ENCODE assay signal across 10 mouse cellular contexts in genomic region chr5:151056920-151057294, GRCm38 (mm10).
DNase-seq lines count a peak whose midpoint lies in the region; ATAC-seq lines count a peak whose summit lies in the region.
"Had no signal": no experiment of that assay in that cellular context is flagged by ENCODE, and none has a peak within 500 bp of the region (broad histone marks: within the 10 kb centered on the region; RNA-seq: fewer than 3 reads in every experiment).

No protein-coding gene starts in this region.

- peaks cover 9% of the 10 kb centered on the region; the same call in 1 of the 2 replicates for H3K36me3 ChIP-seq in kidney, embryonic 14.5 days (ENCODE audit: control insufficient read depth, insufficient read depth, low read length)
- peaks cover 11% of the 10 kb centered on the region for H3K36me3 ChIP-seq in heart, embryonic 12.5 days
- peaks cover 7% of the 10 kb centered on the region for H3K36me3 ChIP-seq in neural tube, embryonic 13.5 days

- WGBS in kidney, embryonic 14.5 days: 50% methylated on average over 6 of the region's 6 CpGs
- WGBS in heart, embryonic 12.5 days: 34% methylated on average over 6 of the region's 6 CpGs
- WGBS in neural tube, embryonic 13.5 days: 67% methylated on average over 6 of the region's 6 CpGs

- H3K27me3 ChIP-seq in kidney, embryonic 14.5 days (ENCODE audit: control insufficient read depth, insufficient read depth, low read length): no peaks in the 10 kb centered on the region
- H3K27me3 ChIP-seq in heart, embryonic 12.5 days (replicated peaks): no peaks in the 10 kb centered on the region
- no peaks in the 10 kb centered on the region for H3K27me3 ChIP-seq in neural tube, embryonic 13.5 days
- H3K27me3 ChIP-seq: CH12.LX had no signal

- ATAC-seq in kidney, embryonic 14.5 days (ENCODE audit: low FRiP score, low TSS enrichment): peak; percentile 33
- ATAC-seq in heart, embryonic 12.5 days (ENCODE audit: insufficient number of reproducible peaks, low FRiP score): peak; percentile 69
- peak; percentile 24 for ATAC-seq in neural tube, embryonic 13.5 days (ENCODE audit: low read depth)
- no peak for ATAC-seq in frontal cortex, adult (ENCODE audit: low TSS enrichment)

- intact Hi-C loops in left cerebral cortex, postnatal 4 days (cut with DNase I): no loop called here
- intact Hi-C loops in left cerebral cortex, postnatal 25 days (cut with DNase I): loop anchor here (2.0 to 10.0 kb wide), 2 partner anchors 36 to 382 kb away; partner anchors contain the start of gene Pds5b

- H3K4me2 ChIP-seq in kidney, embryonic 14.5 days (replicated peaks; ENCODE audit: low read depth, low read length): no peak overlapping the region
- H3K4me2 ChIP-seq in heart, embryonic 12.5 days: no peak overlapping the region; the same call in 1 of the 2 replicates
- no peak overlapping the region for H3K4me2 ChIP-seq in neural tube, embryonic 13.5 days

- H3K9me3 ChIP-seq in kidney, embryonic 14.5 days (ENCODE audit: control insufficient read depth, low read length): peaks cover 5% of the 10 kb centered on the region; the same call in 1 of the 2 replicates
- H3K9me3 ChIP-seq in heart, embryonic 12.5 days (replicated peaks): peaks cover 2% of the 10 kb centered on the region
- H3K9me3 ChIP-seq in neural tube, embryonic 13.5 days: 0 out of 2 replicates have a peak, but pooled peaks cover 5% of the 10 kb centered on the region

- peak overlapping the region; percentile 21 for H3K27ac ChIP-seq in kidney, embryonic 14.5 days (ENCODE audit: low read depth, low read length)
- peak overlapping the region; percentile 64 for H3K27ac ChIP-seq in heart, embryonic 12.5 days (ENCODE audit: poor library complexity, severe bottlenecking)
- H3K27ac ChIP-seq in neural tube, embryonic 13.5 days (replicated peaks): peak overlapping the region; percentile 85

- H3K4me1 ChIP-seq in kidney, embryonic 14.5 days (ENCODE audit: control insufficient read depth, insufficient read depth, low read length): peaks cover 19% of the 10 kb centered on the region
- peaks cover 39% of the 10 kb centered on the region for H3K4me1 ChIP-seq in heart, embryonic 12.5 days (replicated peaks)
- peaks cover 42% of the 10 kb centered on the region for H3K4me1 ChIP-seq in neural tube, embryonic 13.5 days (replicated peaks)

- H3K9ac ChIP-seq in kidney, embryonic 14.5 days (ENCODE audit: low read depth, low read length): no peak overlapping the region
- H3K9ac ChIP-seq in heart, embryonic 12.5 days: no peak overlapping the region
- H3K9ac ChIP-seq in neural tube, embryonic 13.5 days: no peak overlapping the region

- no peak for DNase-seq in kidney, adult 18-20 months
- DNase-seq in kidney, postnatal 14 days: peak; percentile 30
- no peak for DNase-seq in left cerebral cortex, postnatal 4 days
- DNase-seq in left cerebral cortex, postnatal 25 days (ENCODE audit: low spot score in 2 of 2): no peak
- DNase-seq: cerebellum, adult 11-12 months had no signal

- no peak overlapping the region for H3K4me3 ChIP-seq in kidney, embryonic 14.5 days (ENCODE audit: low read length)
- no peak overlapping the region for H3K4me3 ChIP-seq in heart, embryonic 12.5 days
- H3K4me3 ChIP-seq in neural tube, embryonic 13.5 days: no peak overlapping the region

Comparison
In these comparisons a context has a peak if more than half of its experiments do, and no peak if none do; other contexts are left out.
1. H3K27ac ChIP-seq: peak in every context shown above with its lines; median percentile 85 in neural tube, embryonic 13.5 days; 64 in heart, embryonic 12.5 days; 21 in kidney, embryonic 14.5 days.